Mouse (Mus musculus): ENCODE measurements around the gene Ptprb. TPM values are rescaled to one million over a fixed set of nuclear protein-coding genes. Genes with fewer than 3 reads are reported as not detected.

Gene Ptprb
- polyA plus RNA-seq, 1 experiment: 1.8 TPM

DNA sequence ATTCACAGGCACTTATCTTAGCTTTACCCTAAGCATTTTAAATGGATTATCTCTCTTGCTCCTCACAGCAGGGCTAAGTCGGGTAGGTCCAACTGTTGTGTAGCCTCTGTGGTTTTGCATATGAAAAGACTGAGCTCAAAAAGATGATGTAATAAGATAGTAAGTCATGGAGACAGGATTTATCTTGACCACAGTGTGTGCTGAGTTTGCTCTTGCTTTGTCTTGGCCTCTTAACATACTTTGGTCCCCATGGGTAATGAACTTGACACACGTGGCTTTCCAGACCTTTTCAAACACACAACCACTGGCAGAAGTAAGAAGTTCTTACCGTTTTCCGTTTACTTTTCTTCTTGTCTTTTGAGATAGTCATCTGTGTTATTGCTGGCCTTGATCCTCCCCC is 7.0 kb upstream of the Ptprb start:
- WGBS: 66% methylated on average over 4 of the region's 4 CpGs
- TF ChIP-seq POLR2A (IDR thresholded peaks at IDR 0.05; ENCODE audit: control insufficient read depth, extremely low read depth, insufficient read depth, low read length, poor library complexity): no peak
- no peak for TF ChIP-seq CTCF (IDR thresholded peaks at IDR 0.05; ENCODE audit: borderline replicate concordance, control insufficient read depth, extremely low read depth, insufficient read depth, low read length, poor library complexity)

DNA sequence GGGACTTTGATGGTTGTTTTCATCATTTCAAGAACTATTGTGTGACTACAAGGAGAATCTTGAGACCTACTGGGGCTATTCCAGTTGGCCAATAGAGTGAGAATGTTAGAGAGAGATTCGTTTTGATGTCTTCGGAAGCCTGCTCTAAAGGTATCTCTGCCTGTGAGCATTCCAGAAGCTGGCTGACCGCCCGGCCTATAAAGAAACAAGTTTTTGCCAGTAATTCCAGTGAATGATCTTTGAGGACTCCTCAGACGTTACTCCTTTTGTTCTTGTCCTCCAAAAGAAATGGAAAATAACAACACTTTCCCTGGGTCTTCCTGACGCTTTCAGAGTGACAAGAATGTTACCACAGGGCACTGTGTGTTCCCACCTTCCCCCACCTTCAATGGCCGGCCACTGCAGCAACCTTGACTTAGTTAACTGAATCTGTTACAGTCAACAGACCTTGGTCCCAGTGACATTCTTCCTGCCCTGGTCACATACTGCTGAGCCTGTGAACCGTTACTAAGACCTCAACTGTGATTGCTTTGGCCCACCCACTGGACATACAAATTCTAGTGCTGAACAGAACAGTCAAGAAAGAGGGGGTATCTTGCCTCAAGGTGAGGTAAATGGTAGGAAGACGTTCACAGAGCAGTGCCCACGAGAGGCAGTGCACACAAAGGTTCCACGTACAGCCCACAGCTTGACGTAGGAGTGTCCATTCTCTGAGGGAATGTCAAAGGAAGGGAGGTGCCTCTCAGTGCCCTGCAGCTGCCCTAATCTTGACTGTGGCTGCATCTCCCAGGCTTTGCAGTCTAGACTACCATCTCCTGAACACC is 4.5 kb upstream of the Ptprb start:
- WGBS: 92% methylated on average over 12 of the region's 12 CpGs
- H3K27me3 ChIP-seq (ENCODE audit: control insufficient read depth, insufficient read depth, low read length): no peaks in the 10 kb centered on the region
- DNase-seq: no peak
- no peaks in the 10 kb centered on the region for H3K36me3 ChIP-seq (ENCODE audit: control insufficient read depth, insufficient read depth, low read length)
- no peak overlapping the region for H3K4me3 ChIP-seq (ENCODE audit: control insufficient read depth, insufficient read depth, low read length)
- no peak overlapping the region for H3K27ac ChIP-seq (ENCODE audit: control insufficient read depth, insufficient read depth, low read length)
- TF ChIP-seq CTCF (IDR thresholded peaks at IDR 0.05; ENCODE audit: borderline replicate concordance, control insufficient read depth, extremely low read depth, insufficient read depth, low read length, poor library complexity) (no peak), POLR2A (IDR thresholded peaks at IDR 0.05; ENCODE audit: control insufficient read depth, extremely low read depth, insufficient read depth, low read length, poor library complexity) (no peak)
- H3K4me1 ChIP-seq (replicated peaks; ENCODE audit: control insufficient read depth, insufficient read depth, low read length): no peaks in the 10 kb centered on the region

More for the DNA sequence above, 7.0 kb upstream of the Ptprb start:
- H3K36me3 ChIP-seq (ENCODE audit: control insufficient read depth, insufficient read depth, low read length): no peaks in the 10 kb centered on the region
- DNase-seq: no peak
- no peak overlapping the region for H3K4me3 ChIP-seq (ENCODE audit: control insufficient read depth, insufficient read depth, low read length)
- H3K27ac ChIP-seq (ENCODE audit: control insufficient read depth, insufficient read depth, low read length): no peak overlapping the region
- no peaks in the 10 kb centered on the region for H3K27me3 ChIP-seq (ENCODE audit: control insufficient read depth, insufficient read depth, low read length)
- H3K4me1 ChIP-seq (replicated peaks; ENCODE audit: control insufficient read depth, insufficient read depth, low read length): no peaks in the 10 kb centered on the region

DNA sequence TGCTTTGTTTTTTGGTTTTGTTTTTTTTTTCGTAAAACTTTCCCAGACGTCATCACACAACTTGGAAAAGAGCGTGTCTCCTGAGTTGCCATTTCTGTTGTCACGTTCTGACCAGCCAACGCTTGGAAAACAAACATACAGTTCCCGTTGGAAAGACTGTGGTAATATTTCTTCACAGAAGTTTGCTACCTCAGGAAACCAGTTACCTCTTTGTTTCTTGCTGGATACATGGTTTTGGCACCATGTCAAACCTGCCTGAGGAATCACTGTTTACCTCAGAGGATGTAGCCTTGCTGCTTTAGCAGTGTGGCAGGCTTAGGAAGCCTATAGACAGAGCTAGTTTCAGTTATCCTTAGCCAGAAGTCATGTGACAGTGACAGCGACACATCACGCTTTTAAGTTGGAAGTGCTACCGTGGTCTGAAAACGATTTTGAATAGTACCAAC is 3.8 kb upstream of the Ptprb start:
- Histone ChIP-seq H3K27me3 (ENCODE audit: control insufficient read depth, insufficient read depth, low read length) (no peaks in the 10 kb centered on the region), H3K4me3 (ENCODE audit: control insufficient read depth, insufficient read depth, low read length) (no peak overlapping the region), H3K36me3 (ENCODE audit: control insufficient read depth, insufficient read depth, low read length) (no peaks in the 10 kb centered on the region), H3K4me1 (replicated peaks; ENCODE audit: control insufficient read depth, insufficient read depth, low read length) (no peaks in the 10 kb centered on the region), H3K27ac (ENCODE audit: control insufficient read depth, insufficient read depth, low read length) (no peak overlapping the region)
- no peak for DNase-seq
- 87% methylated on average over 10 of the region's 10 CpGs for WGBS
- no peak for TF ChIP-seq CTCF (IDR thresholded peaks at IDR 0.05; ENCODE audit: borderline replicate concordance, control insufficient read depth, extremely low read depth, insufficient read depth, low read length, poor library complexity)
- TF ChIP-seq POLR2A (IDR thresholded peaks at IDR 0.05; ENCODE audit: control insufficient read depth, extremely low read depth, insufficient read depth, low read length, poor library complexity): no peak

DNA sequence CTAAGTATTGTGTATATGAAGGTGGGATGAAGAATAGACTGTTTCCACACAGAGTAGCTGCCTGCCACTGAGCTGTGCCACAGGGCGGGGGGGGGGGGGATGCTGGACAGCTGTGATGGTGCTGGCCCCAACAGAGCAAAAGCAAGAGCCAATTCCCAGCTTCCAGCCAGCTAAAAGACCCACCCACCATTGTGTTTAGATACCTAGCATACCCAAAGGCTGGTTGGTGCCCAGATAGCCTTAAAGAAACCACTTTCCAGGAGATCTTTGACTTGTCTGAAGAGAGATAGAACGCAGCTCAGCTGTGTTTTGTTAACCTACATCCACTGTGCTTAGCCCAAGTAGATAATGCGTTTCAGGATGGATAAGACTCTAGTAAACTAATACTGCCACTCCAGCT is 3.2 kb upstream of the Ptprb start:
- no peak for DNase-seq
- Histone ChIP-seq H3K4me3 (ENCODE audit: control insufficient read depth, insufficient read depth, low read length) (no peak overlapping the region), H3K4me1 (replicated peaks; ENCODE audit: control insufficient read depth, insufficient read depth, low read length) (no peaks in the 10 kb centered on the region), H3K27ac (ENCODE audit: control insufficient read depth, insufficient read depth, low read length) (no peak overlapping the region), H3K27me3 (ENCODE audit: control insufficient read depth, insufficient read depth, low read length) (no peaks in the 10 kb centered on the region), H3K36me3 (ENCODE audit: control insufficient read depth, insufficient read depth, low read length) (no peaks in the 10 kb centered on the region)
- WGBS: 87% methylated on average over 3 of the region's 3 CpGs
- TF ChIP-seq CTCF (IDR thresholded peaks at IDR 0.05; ENCODE audit: borderline replicate concordance, control insufficient read depth, extremely low read depth, insufficient read depth, low read length, poor library complexity) (no peak), POLR2A (IDR thresholded peaks at IDR 0.05; ENCODE audit: control insufficient read depth, extremely low read depth, insufficient read depth, low read length, poor library complexity) (no peak)

DNA sequence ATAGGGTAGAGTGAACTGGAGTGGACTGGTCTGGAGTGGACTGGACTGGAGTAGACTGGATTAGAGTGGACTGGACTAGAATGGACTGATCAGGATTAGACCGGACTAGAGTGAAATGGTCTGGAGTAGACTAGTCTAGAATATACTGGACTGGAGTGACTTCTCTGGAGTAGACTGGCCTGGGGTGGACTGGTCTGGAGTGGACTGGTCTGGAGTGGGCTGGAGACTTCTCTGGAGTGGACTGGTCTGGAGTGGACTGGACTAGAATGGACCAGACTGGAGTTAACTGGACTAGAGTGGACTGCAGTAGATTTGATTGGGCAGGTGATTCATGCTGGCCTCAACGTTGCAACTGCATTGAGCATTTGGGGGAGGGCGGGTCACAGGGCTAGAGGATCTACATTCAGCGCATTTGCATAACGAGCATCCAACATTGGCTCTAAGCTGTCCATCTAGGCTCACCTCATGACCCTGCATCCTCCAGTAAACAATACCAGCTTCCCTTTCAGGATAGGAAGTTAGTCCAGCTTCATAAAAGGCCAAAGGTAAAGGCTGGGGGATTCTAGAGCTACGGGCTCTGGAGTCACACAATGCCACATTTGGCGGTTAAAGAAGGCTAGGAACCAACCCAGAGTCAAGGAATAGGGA is 11.5 kb downstream of the Ptprb start:
- 90% methylated on average over 7 of the region's 7 CpGs for WGBS
- no peak for DNase-seq
- H3K4me1 ChIP-seq (replicated peaks; ENCODE audit: control insufficient read depth, insufficient read depth, low read length): no peaks in the 10 kb centered on the region
- H3K27ac ChIP-seq (ENCODE audit: control insufficient read depth, insufficient read depth, low read length): no peak overlapping the region
- H3K4me3 ChIP-seq (ENCODE audit: control insufficient read depth, insufficient read depth, low read length): no peak overlapping the region
- TF ChIP-seq CTCF (IDR thresholded peaks at IDR 0.05; ENCODE audit: borderline replicate concordance, control insufficient read depth, extremely low read depth, insufficient read depth, low read length, poor library complexity) (no peak), POLR2A (IDR thresholded peaks at IDR 0.05; ENCODE audit: control insufficient read depth, extremely low read depth, insufficient read depth, low read length, poor library complexity) (no peak)
- no peaks in the 10 kb centered on the region for H3K36me3 ChIP-seq (ENCODE audit: control insufficient read depth, insufficient read depth, low read length)
- H3K27me3 ChIP-seq (ENCODE audit: control insufficient read depth, insufficient read depth, low read length): no peaks in the 10 kb centered on the region

DNA sequence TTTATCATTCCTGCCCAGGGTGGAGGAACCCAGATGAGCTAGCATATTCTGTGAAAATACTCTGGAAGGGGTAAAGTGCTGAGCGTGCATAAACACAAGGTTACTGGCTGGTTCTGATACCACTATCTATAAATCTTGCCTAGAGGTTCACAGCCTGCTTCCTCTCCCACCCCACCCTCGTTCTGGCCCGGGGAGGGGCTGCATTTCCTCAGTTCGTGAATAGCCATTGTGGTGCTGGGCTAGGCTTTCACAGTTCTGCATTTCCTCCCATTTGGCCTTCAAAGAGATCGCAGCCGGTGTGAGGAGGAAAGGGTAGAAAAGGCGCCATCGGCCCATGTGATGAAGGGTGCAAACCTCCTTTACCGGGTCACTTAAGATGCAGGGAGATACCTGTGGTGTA is 12.8 kb downstream of the Ptprb start:
- WGBS: 7% methylated on average over 9 of the region's 9 CpGs
- no peaks in the 10 kb centered on the region for H3K27me3 ChIP-seq (ENCODE audit: control insufficient read depth, insufficient read depth, low read length)
- no peak for DNase-seq
- TF ChIP-seq POLR2A (IDR thresholded peaks at IDR 0.05; ENCODE audit: control insufficient read depth, extremely low read depth, insufficient read depth, low read length, poor library complexity) (no peak), CTCF (IDR thresholded peaks at IDR 0.05; ENCODE audit: borderline replicate concordance, control insufficient read depth, extremely low read depth, insufficient read depth, low read length, poor library complexity) (no peak)
- H3K4me3 ChIP-seq (ENCODE audit: control insufficient read depth, insufficient read depth, low read length): no peak overlapping the region
- H3K27ac ChIP-seq (ENCODE audit: control insufficient read depth, insufficient read depth, low read length): no peak overlapping the region
- H3K4me1 ChIP-seq (replicated peaks; ENCODE audit: control insufficient read depth, insufficient read depth, low read length): no peaks in the 10 kb centered on the region
- no peaks in the 10 kb centered on the region for H3K36me3 ChIP-seq (ENCODE audit: control insufficient read depth, insufficient read depth, low read length)

Measured in thymus, adult 2 months (tissue).